Mouse (Mus musculus): ENCODE results near the gene Spns3. TPM values are rescaled to one million over a fixed set of nuclear protein-coding genes. Genes with fewer than 3 reads are reported as not detected.

The Spns3 gene
- total RNA-seq, 2 experiments from 2014 or later = 0.22 TPM; not detected in 1

- no peak for DNase-seq (ENCODE audit: low spot score in 2 of 2)
Measured at GRCm38 (mm10) chr11:72485960-72486359, 64.3 kb downstream of the Spns3 start.

- no peak for DNase-seq (ENCODE audit: low spot score in 2 of 2)
Measured at GRCm38 (mm10) chr11:72485157-72485556, 65.1 kb downstream of the Spns3 start.

GRCm38 (mm10) chr11:72484549-72484948, 65.8 kb downstream of the Spns3 start:
- no peak for DNase-seq (ENCODE audit: low spot score in 2 of 2)

GRCm38 (mm10) chr11:72481952-72482351, 68.4 kb downstream of the Spns3 start:
- no peak for DNase-seq (ENCODE audit: low spot score in 2 of 2)

- no peak for DNase-seq (ENCODE audit: low spot score in 2 of 2)
Measured at GRCm38 (mm10) chr11:72481313-72481712, 69.0 kb downstream of the Spns3 start.

GRCm38 (mm10) chr11:72479499-72479898, 70.8 kb downstream of the Spns3 start:
- no peak for DNase-seq (ENCODE audit: low spot score in 2 of 2)

GRCm38 (mm10) chr11:72478228-72478627, 72.1 kb downstream of the Spns3 start:
- no peak for DNase-seq (ENCODE audit: low spot score in 2 of 2)

- DNase-seq (ENCODE audit: low spot score in 2 of 2) = no peak
Measured at GRCm38 (mm10) chr11:72477653-72478052, 72.7 kb downstream of the Spns3 start.

- DNase-seq (ENCODE audit: low spot score in 2 of 2) = no peak
Measured at GRCm38 (mm10) chr11:72477182-72477581, 73.1 kb downstream of the Spns3 start.

- no peak for DNase-seq (ENCODE audit: low spot score in 2 of 2)
Measured at GRCm38 (mm10) chr11:72476074-72476625, 74.2 kb downstream of the Spns3 start.

GRCm38 (mm10) chr11:72475408-72475807, 74.9 kb downstream of the Spns3 start:
- no peak for DNase-seq (ENCODE audit: low spot score in 2 of 2)

GRCm38 (mm10) chr11:72474926-72475325, 75.4 kb downstream of the Spns3 start:
- no peak for DNase-seq (ENCODE audit: low spot score in 2 of 2)

- no peak for DNase-seq (ENCODE audit: low spot score in 2 of 2)
Measured at GRCm38 (mm10) chr11:72473540-72473939, 76.8 kb downstream of the Spns3 start.

GRCm38 (mm10) chr11:72471381-72471780, 78.9 kb downstream of the Spns3 start:
- DNase-seq (ENCODE audit: low spot score in 2 of 2) = no peak

GRCm38 (mm10) chr11:72470004-72470403, 80.3 kb downstream of the Spns3 start:
- no peak for DNase-seq (ENCODE audit: low spot score in 2 of 2)

- peak; percentile 15 to 41 for DNase-seq (ENCODE audit: low spot score in 2 of 2)
Measured at GRCm38 (mm10) chr11:72469217-72469616, 81.1 kb downstream of the Spns3 start.

- no peak for DNase-seq (ENCODE audit: low spot score in 2 of 2)
Measured at GRCm38 (mm10) chr11:72468525-72468924, 81.8 kb downstream of the Spns3 start.

- no peak for DNase-seq (ENCODE audit: low spot score in 2 of 2)
Measured at GRCm38 (mm10) chr11:72466694-72467507, 83.4 kb downstream of the Spns3 start.

- no peak for DNase-seq (ENCODE audit: low spot score in 2 of 2)
Measured at GRCm38 (mm10) chr11:72465978-72466693, 84.2 kb downstream of the Spns3 start.

- DNase-seq (ENCODE audit: low spot score in 2 of 2) = no peak
Measured at GRCm38 (mm10) chr11:72464821-72465220, 85.5 kb downstream of the Spns3 start.

GRCm38 (mm10) chr11:72461500-72461981, 88.8 kb downstream of the Spns3 start:
- DNase-seq (ENCODE audit: low spot score in 2 of 2) = no peak

GRCm38 (mm10) chr11:72458502-72458901, 91.8 kb downstream of the Spns3 start:
- DNase-seq (ENCODE audit: low spot score in 2 of 2) = no peak
